Mouse (Mus musculus): Measurements from ENCODE around the gene Zbtb45.

GRCm38 (mm10) chr7:13009143-13010004 is 460 bp downstream of the Zbtb45 start:
- TF ChIP-seq GATA1 (IDR thresholded peaks at IDR 0.05; ENCODE audit: low read length) (no peak), TAL1 (IDR thresholded peaks at IDR 0.05; ENCODE audit: low read length) (no peak)
